Mouse (Mus musculus): ENCODE results near the gene Hdgf. TPM values are rescaled to one million over a fixed set of nuclear protein-coding genes. Genes with fewer than 3 reads are reported as not detected.

The Hdgf gene
- total RNA-seq, 2 experiments from 2014 or later: 146 to 151 TPM

GRCm38 (mm10) chr3:87909874-87910273, 3.8 kb downstream of the Hdgf start:
- DNase-seq: no peak

GRCm38 (mm10) chr3:87910573-87911141, 4.5 kb downstream of the Hdgf start:
- DNase-seq: peak; percentile 92

GRCm38 (mm10) chr3:87913491-87913890, 7.4 kb downstream of the Hdgf start:
- DNase-seq: no peak

GRCm38 (mm10) chr3:87913891-87914290, 7.8 kb downstream of the Hdgf start:
- DNase-seq: no peak

- no peak for DNase-seq
These were observed 10.9 kb downstream of the Hdgf start for GRCm38 (mm10) chr3:87916990-87917389.

GRCm38 (mm10) chr3:87918551-87918950, 12.4 kb downstream of the Hdgf start:
- no peak for DNase-seq

- peak; percentile 76 for DNase-seq
These were observed 13.4 kb downstream of the Hdgf start, which contains the start of gene Mrpl24 for GRCm38 (mm10) chr3:87919336-87920108. Gene Mrpl24 (plus strand): TSS chr3:87919506.

- DNase-seq: no peak
These were observed 14.3 kb downstream of the Hdgf start for GRCm38 (mm10) chr3:87920270-87920943.

GRCm38 (mm10) chr3:87924996-87925395, 18.9 kb downstream of the Hdgf start:
- DNase-seq: no peak

GRCm38 (mm10) chr3:87927452-87927851, 21.3 kb downstream of the Hdgf start:
- no peak for DNase-seq

GRCm38 (mm10) chr3:87929341-87930077, 23.4 kb downstream of the Hdgf start:
- DNase-seq: no peak

GRCm38 (mm10) chr3:87930078-87930795, 24.1 kb downstream of the Hdgf start, which contains the start of the genes Isg20l2 and Rrnad1:
Gene Isg20l2 (plus strand): TSS chr3:87930314.
Gene Rrnad1 (minus strand): TSS chr3:87930717.
- peak; percentile 97 for DNase-seq

GRCm38 (mm10) chr3:87934026-87934425, 27.9 kb downstream of the Hdgf start:
- no peak for DNase-seq

GRCm38 (mm10) chr3:87934501-87934900, 28.4 kb downstream of the Hdgf start:
- DNase-seq: no peak

GRCm38 (mm10) chr3:87935201-87935600, 29.1 kb downstream of the Hdgf start:
- DNase-seq: no peak

GRCm38 (mm10) chr3:87935776-87936175, 29.7 kb downstream of the Hdgf start:
- peak; percentile 89 for DNase-seq

- DNase-seq: no peak
These were observed 34.5 kb downstream of the Hdgf start for GRCm38 (mm10) chr3:87940611-87941010.

- no peak for DNase-seq
These were observed 36.4 kb downstream of the Hdgf start for GRCm38 (mm10) chr3:87942471-87942870.

- no peak for DNase-seq
These were observed 37.5 kb downstream of the Hdgf start for GRCm38 (mm10) chr3:87943586-87943985.

GRCm38 (mm10) chr3:87944838-87945600, 38.9 kb downstream of the Hdgf start:
- peak; percentile 34 for DNase-seq

Data from heart, postnatal 4 days (tissue).